Mouse (Mus musculus): Measurements from ENCODE around the gene Gsk3b. TPM values are rescaled to one million over a fixed set of nuclear protein-coding genes. Genes with fewer than 3 reads are reported as not detected.
A peak's percentile ranks its signal among the peaks of the same experiment; 100 is the strongest.

The Gsk3b gene
- polyA plus RNA-seq, 1 experiment from 2014 or later, result 130 TPM

- Histone ChIP-seq H3K9ac (ENCODE audit: low read length) (no peak overlapping the region), H3K4me2 (ENCODE audit: low read length) (no peak overlapping the region), H3K27me3 (replicated peaks; ENCODE audit: control insufficient read depth, insufficient read depth, low read length) (no peaks in the 10 kb centered on the region), H3K4me1 (ENCODE audit: control insufficient read depth, insufficient read depth, low read length) (peaks cover 11% of the 10 kb centered on the region), H3K4me3 (ENCODE audit: low read depth, low read length) (no peak overlapping the region), H3K9me3 (replicated peaks; ENCODE audit: control insufficient read depth, low read length) (no peaks in the 10 kb centered on the region), H3K27ac (ENCODE audit: low read depth, low read length) (no peak overlapping the region), H3K36me3 (ENCODE audit: control insufficient read depth, insufficient read depth, low read length) (no peaks in the 10 kb centered on the region)
- ATAC-seq (peak; percentile 71), DNase-seq (ENCODE audit: low spot score) (peak; percentile 74)
- 11% methylated on average over 5 of the region's 5 CpGs for WGBS
These were observed 183.7 kb downstream of the Gsk3b start for GRCm38 (mm10) chr16:38272483-38272882.

- no peaks in the 10 kb centered on the region for H3K36me3 ChIP-seq (ENCODE audit: control insufficient read depth, insufficient read depth, low read length)
- ATAC-seq, result no peak
These were observed 185.9 kb downstream of the Gsk3b start for GRCm38 (mm10) chr16:38274737-38275136.

GRCm38 (mm10) chr16:38279794-38280193 is 191.0 kb downstream of the Gsk3b start:
- DNase-seq (ENCODE audit: low spot score), result no peak
- no peak for ATAC-seq

More at GRCm38 (mm10) chr16:38274737-38275136, 185.9 kb downstream of the Gsk3b start:
- Histone ChIP-seq H3K4me2 (ENCODE audit: low read length) (no peak overlapping the region), H3K4me3 (ENCODE audit: low read depth, low read length) (no peak overlapping the region), H3K9me3 (replicated peaks; ENCODE audit: control insufficient read depth, low read length) (no peaks in the 10 kb centered on the region), H3K4me1 (ENCODE audit: control insufficient read depth, insufficient read depth, low read length) (peaks cover 11% of the 10 kb centered on the region), H3K27ac (ENCODE audit: low read depth, low read length) (no peak overlapping the region), H3K9ac (ENCODE audit: low read length) (no peak overlapping the region), H3K27me3 (replicated peaks; ENCODE audit: control insufficient read depth, insufficient read depth, low read length) (no peaks in the 10 kb centered on the region)
- no peak for DNase-seq (ENCODE audit: low spot score)
- WGBS, result 90% methylated on average over 2 of the region's 2 CpGs

GRCm38 (mm10) chr16:38280951-38281350 is 192.2 kb downstream of the Gsk3b start:
- no peak overlapping the region for H3K4me2 ChIP-seq (ENCODE audit: low read length)

More at GRCm38 (mm10) chr16:38279794-38280193, 191.0 kb downstream of the Gsk3b start:
- no peaks in the 10 kb centered on the region for H3K27me3 ChIP-seq (replicated peaks; ENCODE audit: control insufficient read depth, insufficient read depth, low read length)
- H3K9me3 ChIP-seq (replicated peaks; ENCODE audit: control insufficient read depth, low read length), result no peaks in the 10 kb centered on the region
- H3K4me1 ChIP-seq (ENCODE audit: control insufficient read depth, insufficient read depth, low read length), result no peaks in the 10 kb centered on the region
- no peaks in the 10 kb centered on the region for H3K36me3 ChIP-seq (ENCODE audit: control insufficient read depth, insufficient read depth, low read length)
- no peak overlapping the region for H3K4me3 ChIP-seq (ENCODE audit: low read depth, low read length)
- 91% methylated on average over 5 of the region's 5 CpGs for WGBS
- H3K9ac ChIP-seq (ENCODE audit: low read length), result no peak overlapping the region
- no peak overlapping the region for H3K27ac ChIP-seq (ENCODE audit: low read depth, low read length)
- H3K4me2 ChIP-seq (ENCODE audit: low read length), result no peak overlapping the region

GRCm38 (mm10) chr16:38282559-38283160 is 193.9 kb downstream of the Gsk3b start:
- ATAC-seq, result no peak
- Histone ChIP-seq H3K4me3 (ENCODE audit: low read depth, low read length) (no peak overlapping the region), H3K4me2 (ENCODE audit: low read length) (no peak overlapping the region), H3K36me3 (ENCODE audit: control insufficient read depth, insufficient read depth, low read length) (no peaks in the 10 kb centered on the region), H3K9ac (ENCODE audit: low read length) (no peak overlapping the region), H3K27ac (ENCODE audit: low read depth, low read length) (no peak overlapping the region), H3K4me1 (ENCODE audit: control insufficient read depth, insufficient read depth, low read length) (no peaks in the 10 kb centered on the region), H3K27me3 (replicated peaks; ENCODE audit: control insufficient read depth, insufficient read depth, low read length) (no peaks in the 10 kb centered on the region), H3K9me3 (replicated peaks; ENCODE audit: control insufficient read depth, low read length) (no peaks in the 10 kb centered on the region)
- 80% methylated on average over 7 of the region's 7 CpGs for WGBS
- DNase-seq (ENCODE audit: low spot score), result no peak

More at GRCm38 (mm10) chr16:38280951-38281350, 192.2 kb downstream of the Gsk3b start:
- H3K9me3 ChIP-seq (replicated peaks; ENCODE audit: control insufficient read depth, low read length), result no peaks in the 10 kb centered on the region
- no peaks in the 10 kb centered on the region for H3K27me3 ChIP-seq (replicated peaks; ENCODE audit: control insufficient read depth, insufficient read depth, low read length)
- 85% methylated on average over 7 of the region's 7 CpGs for WGBS
- ATAC-seq (no peak), DNase-seq (ENCODE audit: low spot score) (no peak)
- H3K4me3 ChIP-seq (ENCODE audit: low read depth, low read length), result no peak overlapping the region
- H3K4me1 ChIP-seq (ENCODE audit: control insufficient read depth, insufficient read depth, low read length), result no peaks in the 10 kb centered on the region
- H3K27ac ChIP-seq (ENCODE audit: low read depth, low read length), result no peak overlapping the region
- no peak overlapping the region for H3K9ac ChIP-seq (ENCODE audit: low read length)
- no peaks in the 10 kb centered on the region for H3K36me3 ChIP-seq (ENCODE audit: control insufficient read depth, insufficient read depth, low read length)

- no peak overlapping the region for H3K4me2 ChIP-seq (ENCODE audit: low read length)
- 38% methylated on average over 3 of the region's 3 CpGs for WGBS
- H3K27ac ChIP-seq (ENCODE audit: low read depth, low read length), result no peak overlapping the region
- ATAC-seq, result no peak
- H3K27me3 ChIP-seq (replicated peaks; ENCODE audit: control insufficient read depth, insufficient read depth, low read length), result no peaks in the 10 kb centered on the region
- no peak for DNase-seq (ENCODE audit: low spot score)
- H3K9ac ChIP-seq (ENCODE audit: low read length), result no peak overlapping the region
- H3K36me3 ChIP-seq (ENCODE audit: control insufficient read depth, insufficient read depth, low read length), result no peaks in the 10 kb centered on the region
- no peaks in the 10 kb centered on the region for H3K4me1 ChIP-seq (ENCODE audit: control insufficient read depth, insufficient read depth, low read length)
- no peaks in the 10 kb centered on the region for H3K9me3 ChIP-seq (replicated peaks; ENCODE audit: control insufficient read depth, low read length)
- no peak overlapping the region for H3K4me3 ChIP-seq (ENCODE audit: low read depth, low read length)
These were observed 194.5 kb downstream of the Gsk3b start for GRCm38 (mm10) chr16:38283300-38283699.

GRCm38 (mm10) chr16:38285801-38286200 is 197.0 kb downstream of the Gsk3b start:
- H3K9me3 ChIP-seq (replicated peaks; ENCODE audit: control insufficient read depth, low read length), result no peaks in the 10 kb centered on the region
- WGBS, result 87% methylated on average over 7 of the region's 7 CpGs
- no peak overlapping the region for H3K4me2 ChIP-seq (ENCODE audit: low read length)
- DNase-seq (ENCODE audit: low spot score), result no peak
- H3K36me3 ChIP-seq (ENCODE audit: control insufficient read depth, insufficient read depth, low read length), result no peaks in the 10 kb centered on the region
- no peaks in the 10 kb centered on the region for H3K4me1 ChIP-seq (ENCODE audit: control insufficient read depth, insufficient read depth, low read length)
- no peak overlapping the region for H3K4me3 ChIP-seq (ENCODE audit: low read depth, low read length)
- no peaks in the 10 kb centered on the region for H3K27me3 ChIP-seq (replicated peaks; ENCODE audit: control insufficient read depth, insufficient read depth, low read length)
- no peak overlapping the region for H3K27ac ChIP-seq (ENCODE audit: low read depth, low read length)
- H3K9ac ChIP-seq (ENCODE audit: low read length), result no peak overlapping the region
- no peak for ATAC-seq

- no peaks in the 10 kb centered on the region for H3K27me3 ChIP-seq (replicated peaks; ENCODE audit: control insufficient read depth, insufficient read depth, low read length)
- H3K4me1 ChIP-seq (ENCODE audit: control insufficient read depth, insufficient read depth, low read length), result no peaks in the 10 kb centered on the region
- no peak overlapping the region for H3K9ac ChIP-seq (ENCODE audit: low read length)
- H3K36me3 ChIP-seq (ENCODE audit: control insufficient read depth, insufficient read depth, low read length), result no peaks in the 10 kb centered on the region
- WGBS, result 77% methylated on average over 4 of the region's 4 CpGs
- ATAC-seq (no peak), DNase-seq (ENCODE audit: low spot score) (no peak)
- no peak overlapping the region for H3K27ac ChIP-seq (ENCODE audit: low read depth, low read length)
- no peak overlapping the region for H3K4me3 ChIP-seq (ENCODE audit: low read depth, low read length)
- no peaks in the 10 kb centered on the region for H3K9me3 ChIP-seq (replicated peaks; ENCODE audit: control insufficient read depth, low read length)
- H3K4me2 ChIP-seq (ENCODE audit: low read length), result no peak overlapping the region
These were observed 197.7 kb downstream of the Gsk3b start for GRCm38 (mm10) chr16:38286541-38286940.

GRCm38 (mm10) chr16:38287357-38287756 is 198.6 kb downstream of the Gsk3b start:
- Histone ChIP-seq H3K4me3 (ENCODE audit: low read depth, low read length) (no peak overlapping the region), H3K27ac (ENCODE audit: low read depth, low read length) (no peak overlapping the region), H3K4me1 (ENCODE audit: control insufficient read depth, insufficient read depth, low read length) (no peaks in the 10 kb centered on the region), H3K36me3 (ENCODE audit: control insufficient read depth, insufficient read depth, low read length) (no peaks in the 10 kb centered on the region), H3K27me3 (replicated peaks; ENCODE audit: control insufficient read depth, insufficient read depth, low read length) (no peaks in the 10 kb centered on the region), H3K4me2 (ENCODE audit: low read length) (no peak overlapping the region), H3K9me3 (replicated peaks; ENCODE audit: control insufficient read depth, low read length) (no peaks in the 10 kb centered on the region), H3K9ac (ENCODE audit: low read length) (no peak overlapping the region)
- no peak for DNase-seq (ENCODE audit: low spot score)
- no peak for ATAC-seq
- WGBS, result 90% methylated on average over 6 of the region's 6 CpGs
